Mouse (Mus musculus) small intestine, adult 2 months (tissue): ENCODE results near the gene Tmem108.

ENCODE experiments used
- CTCF ChIP-seq: fragments of 200-500 bp; IDR thresholded peaks from 2 replicates; pipeline ENCODE4 v1.5.1; 2012; ENCODE audit warnings: low read depth, mild to moderate bottlenecking, control low read depth, inconsistent platforms, low read length, moderate library complexity, mixed read lengths; ENCODE audit not compliant: insufficient replicate concordance, insufficient read length; ENCODE audit errors: extremely low read depth
- POLR2A ChIP-seq: fragments of 200-500 bp; IDR thresholded peaks from 2 replicates; pipeline ENCODE4 v1.6.1; 2012; ENCODE audit warnings: low read depth, mild to moderate bottlenecking, control low read depth, inconsistent platforms, low read length, moderate library complexity

GRCm38 (mm10) chr9:103570158-103570741 is 191.4 kb downstream of the Tmem108 start:
- TF ChIP-seq CTCF, result no peak
- no peak for TF ChIP-seq POLR2A
